Mouse (Mus musculus): ENCODE measurements around the gene Pde6c. TPM values are rescaled to one million over a fixed set of nuclear protein-coding genes. Genes with fewer than 3 reads are reported as not detected.

Gene Pde6c
- polyA plus RNA-seq, 1 experiment, result 0.21 TPM

GRCm38 (mm10) chr19:38228699-38229098 lies 96.1 kb downstream of the Pde6c start:
- no peak overlapping the region for H3K4me3 ChIP-seq (ENCODE audit: insufficient read depth, low read length)
- TF ChIP-seq CTCF (IDR thresholded peaks at IDR 0.05; ENCODE audit: extremely low read depth, insufficient read depth, low read length) (no peak), POLR2A (IDR thresholded peaks at IDR 0.05; ENCODE audit: extremely low read depth, insufficient read depth, low read length) (no peak)
- no peaks in the 10 kb centered on the region for H3K4me1 ChIP-seq (ENCODE audit: control insufficient read depth, insufficient read depth, low read length)
- H3K27ac ChIP-seq (ENCODE audit: insufficient read depth, low read length), result no peak overlapping the region

GRCm38 (mm10) chr19:38232087-38232486 lies 99.5 kb downstream of the Pde6c start:
- no peak overlapping the region for H3K4me3 ChIP-seq (ENCODE audit: insufficient read depth, low read length)
- no peak overlapping the region for H3K27ac ChIP-seq (ENCODE audit: insufficient read depth, low read length)
- H3K4me1 ChIP-seq (ENCODE audit: control insufficient read depth, insufficient read depth, low read length), result no peaks in the 10 kb centered on the region
- TF ChIP-seq CTCF (IDR thresholded peaks at IDR 0.05; ENCODE audit: extremely low read depth, insufficient read depth, low read length) (no peak), POLR2A (IDR thresholded peaks at IDR 0.05; ENCODE audit: extremely low read depth, insufficient read depth, low read length) (no peak)

- TF ChIP-seq POLR2A (IDR thresholded peaks at IDR 0.05; ENCODE audit: extremely low read depth, insufficient read depth, low read length) (no peak), CTCF (IDR thresholded peaks at IDR 0.05; ENCODE audit: extremely low read depth, insufficient read depth, low read length) (no peak)
- no peak overlapping the region for H3K27ac ChIP-seq (ENCODE audit: insufficient read depth, low read length)
These were observed 99.9 kb downstream of the Pde6c start for GRCm38 (mm10) chr19:38232516-38232915.

More at GRCm38 (mm10) chr19:38232516-38232915, 99.9 kb downstream of the Pde6c start:
- H3K4me3 ChIP-seq (ENCODE audit: insufficient read depth, low read length), result no peak overlapping the region
- H3K4me1 ChIP-seq (ENCODE audit: control insufficient read depth, insufficient read depth, low read length), result no peaks in the 10 kb centered on the region

Other genes starting within 250 kb of the Pde6c start
- gene Myof, start 89.2 kb upstream of the Pde6c start, polyA plus RNA-seq (2012; rRNA removed), result 4.3 and 4.8 TPM in 2 replicates
- gene Cep55, start 77.8 kb upstream of the Pde6c start, polyA plus RNA-seq (2012; rRNA removed), result 0.44 and 0.79 TPM in 2 replicates
- gene Ffar4, start 35.7 kb upstream of the Pde6c start, polyA plus RNA-seq (2012; rRNA removed), result 0.11 TPM in 1 of 2 replicates, not detected in the other
- gene Rbp4, start 7.5 kb upstream of the Pde6c start, polyA plus RNA-seq (2012; rRNA removed), result 33.6 and 35.8 TPM in 2 replicates
- gene Fra10ac1, start 91.4 kb downstream of the Pde6c start, polyA plus RNA-seq (2012; rRNA removed), result 21.4 and 24.9 TPM in 2 replicates
- gene Lgi1, start 131.8 kb downstream of the Pde6c start, polyA plus RNA-seq (2012; rRNA removed), result 80.9 and 90.5 TPM in 2 replicates

Data from cortical plate, adult 2 months (tissue).